Mouse (Mus musculus): ENCODE data around the gene Fmnl1.

DNA sequence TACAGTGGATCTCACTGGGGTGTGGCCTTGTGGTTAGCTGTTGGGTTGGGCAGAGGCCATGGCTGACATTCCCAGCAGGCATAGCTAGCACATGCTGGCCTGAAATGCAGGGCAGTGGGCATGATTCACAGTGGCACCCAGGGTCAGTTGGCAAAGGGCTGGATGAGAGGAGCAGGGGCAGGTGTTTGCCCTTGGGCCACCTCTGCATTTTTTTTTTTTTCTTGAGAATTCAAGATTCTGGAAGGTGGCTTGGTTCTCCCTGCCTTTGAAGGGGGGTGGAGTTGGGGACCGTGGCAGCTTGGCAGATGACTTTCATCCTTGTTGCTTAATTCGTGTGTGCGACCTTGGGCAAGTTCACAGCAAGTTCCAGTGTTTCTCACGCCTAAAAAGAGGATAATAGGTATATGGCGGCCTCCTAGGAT, 3.5 kb downstream of the Fmnl1 start:
- peak; percentile 73 for TF ChIP-seq MAX (IDR thresholded peaks at IDR 0.05; ENCODE audit: low read depth)
- no peak for TF ChIP-seq REST (IDR thresholded peaks at IDR 0.05; ENCODE audit: insufficient read depth, insufficient read length)
- peak; percentile 42 for TF ChIP-seq POLR2A (IDR thresholded peaks at IDR 0.05; ENCODE audit: insufficient read length, low read depth)
- no peak for TF ChIP-seq USF1 (IDR thresholded peaks at IDR 0.05; ENCODE audit: low read depth)
- peak; percentile 69 for TF ChIP-seq TCF12 (IDR thresholded peaks at IDR 0.05; ENCODE audit: insufficient read depth, poor library complexity, severe bottlenecking)
- TF ChIP-seq POLR2AphosphoS2 (IDR thresholded peaks at IDR 0.05; ENCODE audit: insufficient read length, low read depth), result peak; percentile 20
- TF ChIP-seq E2F4 (IDR thresholded peaks at IDR 0.05; ENCODE audit: insufficient read depth), result no peak
- peak; percentile 55; the same call in 1 of the 2 replicates for TF ChIP-seq CEBPB (IDR thresholded peaks at IDR 0.05; ENCODE audit: insufficient read depth, poor library complexity, severe bottlenecking)
- peak in 2 of 3 experiments; percentile 94 to 99 for TF ChIP-seq MYOG (IDR thresholded peaks at IDR 0.05; ENCODE audit: control insufficient read depth in 1 of 3, insufficient read depth in 1 of 3, insufficient read length in 2 of 3, low read depth in 2 of 3)

All from myocyte (in vitro differentiated cells).